Mouse (Mus musculus): ENCODE results near the gene Nfkbia.

Nfkbia gene

DNA sequence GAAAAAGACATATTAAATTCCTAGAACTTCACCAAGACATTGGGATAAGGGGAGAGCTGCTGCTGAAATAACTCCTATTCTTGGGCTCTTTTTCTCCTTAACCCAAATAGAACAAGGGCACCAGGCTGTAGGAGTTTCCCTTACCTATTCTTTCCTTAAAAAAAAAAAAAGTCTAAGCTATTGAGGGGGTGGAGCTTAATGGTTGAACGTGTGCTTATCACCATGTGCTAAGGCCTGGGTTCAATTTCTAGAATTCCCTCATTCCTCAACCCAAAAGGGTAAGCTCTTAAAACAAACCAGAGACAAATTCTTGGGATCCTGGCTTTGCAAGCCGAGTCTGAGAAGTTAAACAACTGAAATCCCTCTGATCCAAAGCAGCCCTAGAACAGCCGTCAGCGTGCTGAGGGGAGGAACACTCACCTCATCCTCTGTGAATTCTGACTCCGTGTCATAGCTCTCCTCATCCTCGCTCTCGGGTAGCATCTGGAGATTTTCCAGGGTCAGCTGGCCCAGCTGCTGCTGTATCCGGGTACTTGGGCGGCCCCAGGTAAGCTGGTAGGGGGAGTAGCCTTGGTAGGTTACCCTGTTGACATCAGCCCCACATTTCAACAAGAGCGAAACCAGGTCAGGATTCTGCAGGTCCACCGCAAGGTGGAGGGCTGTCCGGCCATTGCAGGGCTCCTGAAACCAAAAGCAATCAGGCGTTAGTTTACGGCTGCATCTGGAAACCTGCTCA is 2.3 kb downstream of the Nfkbia start:
- DNase-seq = no peak

DNA sequence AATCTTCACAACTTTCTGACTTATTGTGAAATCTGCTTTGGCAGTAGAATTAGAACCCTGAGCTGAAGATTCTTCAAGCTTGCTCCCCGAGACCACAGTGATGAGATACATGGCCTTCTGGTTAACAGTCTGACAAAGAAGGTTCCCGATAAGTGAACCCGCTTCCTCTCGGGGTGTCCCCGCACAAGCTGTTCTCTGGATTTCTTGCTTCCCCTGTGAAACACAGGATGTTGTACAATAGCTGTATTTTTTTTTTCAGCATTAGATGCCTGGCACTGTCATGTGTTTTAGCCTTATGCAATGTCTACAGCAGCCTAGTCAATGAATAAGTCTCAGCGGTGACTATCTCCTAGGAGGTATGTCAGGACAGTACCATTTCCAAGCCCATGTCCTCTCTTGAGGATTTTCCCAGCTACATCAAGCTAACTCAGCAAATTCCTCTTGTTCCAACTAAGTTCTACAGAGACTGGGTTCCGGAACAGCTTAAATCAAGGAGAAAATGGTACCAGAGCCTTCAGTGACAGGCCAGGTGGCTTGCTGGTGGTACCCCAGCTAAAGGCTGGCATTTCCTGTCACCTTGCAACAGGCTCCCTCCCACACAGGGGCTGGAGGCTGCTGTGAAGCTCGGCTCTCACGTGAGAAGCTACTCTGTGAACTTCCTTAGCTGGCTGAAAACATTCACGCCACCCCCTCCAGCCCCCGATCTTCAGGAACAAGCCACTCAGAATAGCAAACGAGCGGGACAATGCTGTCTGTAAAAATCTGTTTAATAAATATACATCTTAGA is 3.6 kb downstream of the Nfkbia start:
- DNase-seq = no peak

DNA sequence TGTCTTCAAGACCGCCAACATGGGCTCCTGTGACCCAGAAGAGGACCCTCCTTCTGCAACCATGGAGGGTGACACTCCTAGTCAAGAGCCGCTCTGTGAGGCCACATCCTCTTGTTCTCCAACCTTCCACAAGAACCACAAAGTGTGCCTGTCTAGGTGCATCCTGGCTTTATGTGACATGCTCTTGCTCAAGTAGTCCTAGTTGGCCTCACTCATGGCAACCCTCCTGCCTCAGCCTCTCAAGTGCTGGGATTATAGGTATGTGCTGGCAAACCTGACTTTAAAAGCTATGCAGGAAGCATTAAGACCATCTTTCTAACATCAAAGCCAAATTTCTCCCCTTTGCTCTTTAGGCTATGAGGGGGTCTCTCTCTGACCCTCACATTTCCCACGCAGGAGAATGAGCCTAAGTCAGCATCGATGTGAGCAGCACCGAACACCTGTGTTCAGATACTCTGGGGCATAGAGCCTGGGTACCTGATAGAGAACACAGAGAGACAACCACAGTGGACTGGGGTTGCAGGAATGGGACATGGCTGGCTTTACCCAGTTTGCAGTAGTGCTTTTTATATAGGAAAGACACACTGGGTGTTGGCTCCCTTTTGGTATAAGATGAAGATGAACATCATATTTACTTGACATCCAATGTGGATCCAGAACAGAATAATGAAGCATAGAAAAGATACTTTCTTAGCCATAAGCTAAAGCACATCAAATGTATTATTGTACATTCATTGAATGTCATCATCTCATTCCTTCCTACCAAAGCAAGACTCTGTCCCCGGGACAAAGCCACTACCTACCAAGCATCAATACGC is 4.4 kb downstream of the Nfkbia start:
- DNase-seq = no peak

GRCm38 (mm10) chr12:55486923-55487674 is 5.3 kb downstream of the Nfkbia start:
- no peak for DNase-seq

GRCm38 (mm10) chr12:55484800-55485199 is 7.6 kb downstream of the Nfkbia start:
- DNase-seq = no peak

- no peak for DNase-seq
Measured at GRCm38 (mm10) chr12:55484079-55484774, 8.2 kb downstream of the Nfkbia start.

DNA sequence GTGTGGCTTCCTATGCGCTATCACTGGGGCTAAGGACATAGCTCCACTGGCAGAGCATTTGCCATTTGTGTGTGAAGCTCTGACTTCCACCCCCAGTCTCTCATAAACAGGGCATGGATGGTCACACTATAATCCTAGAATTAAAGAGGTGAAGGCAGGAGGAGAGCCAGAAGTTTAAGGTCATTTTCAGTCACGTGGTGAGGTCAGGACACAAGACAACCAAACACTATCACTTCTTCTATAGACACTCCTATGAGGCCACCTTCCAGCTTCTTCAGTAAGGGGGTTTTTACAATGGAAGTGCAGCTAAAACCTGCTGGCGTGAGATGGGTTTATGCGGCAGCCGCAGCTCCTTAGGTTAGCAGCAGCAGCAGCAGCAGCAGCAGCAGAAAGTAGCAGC is 8.9 kb downstream of the Nfkbia start:
- no peak for DNase-seq

- DNase-seq = no peak
Measured at GRCm38 (mm10) chr12:55482732-55483131, 9.7 kb downstream of the Nfkbia start.

GRCm38 (mm10) chr12:55481739-55482138 is 10.7 kb downstream of the Nfkbia start:
- no peak for DNase-seq

- no peak for DNase-seq
Measured at GRCm38 (mm10) chr12:55480471-55481153, 11.8 kb downstream of the Nfkbia start.

DNA sequence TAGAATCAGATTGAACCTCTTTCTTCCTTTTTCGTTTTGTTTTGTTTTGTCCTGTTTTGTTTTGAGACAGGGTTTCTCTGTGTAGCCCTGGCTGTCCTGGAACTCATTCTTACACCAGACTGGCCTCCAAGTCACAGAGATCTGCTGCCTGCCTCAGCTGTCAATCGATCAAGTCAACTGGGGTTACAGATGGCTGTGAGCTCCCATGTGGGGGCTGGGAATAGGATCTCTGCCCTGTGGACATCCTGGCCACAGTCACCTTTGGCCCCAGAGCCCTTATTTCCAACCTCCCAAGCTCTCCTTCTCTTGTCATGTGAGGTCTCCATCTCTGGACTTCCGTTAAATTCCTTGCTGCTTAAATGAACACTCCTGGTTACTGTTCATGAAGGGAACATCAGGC is 13.5 kb downstream of the Nfkbia start:
- no peak for DNase-seq

GRCm38 (mm10) chr12:55474209-55474583 is 18.3 kb downstream of the Nfkbia start:
- no peak for DNase-seq

- no peak for DNase-seq
Measured at GRCm38 (mm10) chr12:55473250-55474208, 18.9 kb downstream of the Nfkbia start.

GRCm38 (mm10) chr12:55471344-55471743 is 21.1 kb downstream of the Nfkbia start:
- DNase-seq = no peak

GRCm38 (mm10) chr12:55470442-55470841 is 22.0 kb downstream of the Nfkbia start:
- no peak for DNase-seq

- no peak for DNase-seq
Measured at GRCm38 (mm10) chr12:55467331-55468180, 24.9 kb downstream of the Nfkbia start.

- DNase-seq = no peak
Measured at GRCm38 (mm10) chr12:55466816-55467215, 25.6 kb downstream of the Nfkbia start.

- DNase-seq = peak; percentile 26
Measured at GRCm38 (mm10) chr12:55466088-55466701, 26.3 kb downstream of the Nfkbia start.

Data from right cerebral cortex, adult 18-20 months (tissue).